Mouse (Mus musculus) thymus, adult 2 months (tissue): Measurements from ENCODE around the gene Tmem141. TPM values are rescaled to one million over a fixed set of nuclear protein-coding genes. Genes with fewer than 3 reads are reported as not detected.

Experiments
- DNase-seq: peaks from one replicate; pipeline ENCODE4 v3.0.0; 2021
- H3K27ac ChIP-seq: fragments of 200-500 bp; 2 replicates; pipeline ENCODE4 v1.5.1; 2012; ENCODE audit warnings: low read length, control low read depth; ENCODE audit not compliant: control insufficient read depth, insufficient read depth
- H3K27me3 ChIP-seq: fragments of 200-500 bp; 2 replicates; pipeline ENCODE4 v1.6.1; 2012; ENCODE audit warnings: mild to moderate bottlenecking, low read length, moderate library complexity, mixed read lengths; ENCODE audit not compliant: control insufficient read depth, insufficient read depth
- H3K36me3 ChIP-seq: fragments of 200-500 bp; 2 replicates; pipeline ENCODE4 v1.6.1; 2012; ENCODE audit warnings: mild to moderate bottlenecking, low read length, moderate library complexity; ENCODE audit not compliant: control insufficient read depth, insufficient read depth
- H3K4me1 ChIP-seq: fragments of 200-500 bp; replicated peaks from 2 replicates; pipeline ENCODE4 v1.6.1; 2012; ENCODE audit warnings: low read length; ENCODE audit not compliant: control insufficient read depth, insufficient read depth
- H3K4me3 ChIP-seq: fragments of 200-500 bp; 2 replicates; pipeline ENCODE4 v1.5.1; 2012; ENCODE audit warnings: mild to moderate bottlenecking, low read length, control low read depth, moderate library complexity; ENCODE audit not compliant: control insufficient read depth, insufficient read depth
- CTCF ChIP-seq: fragments of 200-500 bp; IDR thresholded peaks from 2 replicates; pipeline ENCODE4 v1.5.1; 2012; ENCODE audit warnings: mild to moderate bottlenecking, control low read depth, low read length, moderate library complexity, borderline replicate concordance; ENCODE audit not compliant: control insufficient read depth, poor library complexity, insufficient read depth; ENCODE audit errors: extremely low read depth
- POLR2A ChIP-seq: fragments of 200-500 bp; IDR thresholded peaks from 2 replicates; pipeline ENCODE4 v1.6.1; 2012; ENCODE audit warnings: mild to moderate bottlenecking, low read length, control low read depth, moderate library complexity; ENCODE audit not compliant: control insufficient read depth, poor library complexity, insufficient read depth; ENCODE audit errors: extremely low read depth
- WGBS: fragments of 180-500 bp; shearing (Covaris S2); methylation state at CpG from one replicate; pipeline ENCODE4 v1.1.7; 2018; 5-methylcytosine and 5-hydroxymethylcytosine counted together
- polyA plus RNA-seq: library from polyadenylated mRNA; depleted of rRNA; stranded (reverse); fragments of >200 nt; gene quantifications from 2 replicates; pipeline ENCODE4 v1.2.3, GENCODE M21; 2012

Tmem141 gene
- polyA plus RNA-seq, 1 experiment: 12.3 TPM

DNA sequence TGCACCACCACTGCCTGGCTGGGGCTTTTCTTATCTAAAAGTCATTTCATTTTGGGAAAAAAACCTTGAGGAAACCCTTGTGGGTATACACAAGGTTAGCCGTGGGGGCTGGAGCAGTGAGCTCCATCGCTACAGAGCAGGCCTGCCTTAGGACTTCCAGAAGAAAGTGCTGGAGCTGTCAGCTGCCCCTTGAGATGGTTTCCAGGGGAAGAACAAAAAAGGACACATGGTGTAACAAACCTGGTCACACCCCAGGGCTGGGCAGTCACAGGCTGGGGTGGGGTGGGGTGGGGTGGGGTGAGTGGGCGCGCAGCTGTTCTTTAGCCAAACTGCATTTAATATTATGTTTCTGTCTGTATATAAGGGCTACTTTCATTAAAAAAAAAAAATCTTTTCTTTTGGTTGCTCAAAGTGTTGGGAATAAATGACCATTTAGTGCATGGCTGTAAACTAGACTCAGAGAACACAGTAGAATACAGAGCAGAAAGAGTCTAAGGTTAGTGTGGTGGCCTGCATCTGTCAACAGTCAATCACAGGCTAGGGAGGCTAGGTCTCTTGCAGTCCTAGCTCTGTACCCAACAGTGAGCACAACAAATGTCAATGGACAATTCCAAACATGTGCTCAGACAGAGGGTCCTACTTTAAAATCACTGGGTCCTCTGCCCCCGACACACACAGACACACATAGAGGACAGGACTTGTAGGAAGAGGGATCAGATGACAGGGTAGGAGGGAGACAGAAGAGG lies 24.9 kb downstream of the Tmem141 start:
- no peaks in the 10 kb centered on the region for H3K27me3 ChIP-seq
- WGBS: 95% methylated on average over 5 of the region's 5 CpGs
- H3K36me3 ChIP-seq: peaks cover 70% of the 10 kb centered on the region

DNA sequence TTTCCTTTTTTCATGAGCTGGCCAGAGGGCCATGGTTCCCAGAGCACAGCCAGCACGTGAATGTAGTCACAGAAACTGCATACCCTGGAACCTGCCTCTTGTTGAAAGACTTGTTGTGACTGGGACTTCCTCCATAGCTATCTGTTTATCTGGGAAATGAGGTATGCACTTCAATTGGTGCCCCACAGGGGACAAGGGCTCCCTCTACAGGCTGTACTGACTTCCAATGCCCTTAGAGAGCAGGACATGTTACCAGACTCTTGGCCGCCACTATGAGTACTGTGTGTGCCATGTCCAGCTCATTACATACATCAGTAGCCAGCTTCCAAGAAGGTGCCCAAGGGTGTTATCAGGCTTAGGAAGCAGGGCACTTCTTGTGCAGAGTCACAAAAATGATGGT lies 29.9 kb downstream of the Tmem141 start:
- 87% methylated on average over 2 of the region's 2 CpGs for WGBS
- DNase-seq: peak; percentile 47
- no peak overlapping the region for H3K27ac ChIP-seq
- no peaks in the 10 kb centered on the region for H3K4me1 ChIP-seq
- H3K36me3 ChIP-seq: peaks cover 39% of the 10 kb centered on the region
- no peaks in the 10 kb centered on the region for H3K27me3 ChIP-seq
- TF ChIP-seq CTCF (no peak), POLR2A (no peak)
- no peak overlapping the region for H3K4me3 ChIP-seq

More for the DNA sequence above, 24.9 kb downstream of the Tmem141 start:
- Histone ChIP-seq H3K4me1 (no peaks in the 10 kb centered on the region), H3K4me3 (no peak overlapping the region), H3K27ac (no peak overlapping the region)
- DNase-seq: no peak
- TF ChIP-seq CTCF: no peak
- no peak for TF ChIP-seq POLR2A

- Histone ChIP-seq H3K36me3 (peaks cover 13% of the 10 kb centered on the region), H3K27ac (no peak overlapping the region), H3K4me3 (no peak overlapping the region), H3K27me3 (no peaks in the 10 kb centered on the region), H3K4me1 (no peaks in the 10 kb centered on the region)
- TF ChIP-seq CTCF (no peak), POLR2A (no peak)
- WGBS: 81% methylated on average over 8 of the region's 8 CpGs
- no peak for DNase-seq
Observed at GRCm38 (mm10) chr2:25588227-25588907, 33.4 kb downstream of the Tmem141 start.

DNA sequence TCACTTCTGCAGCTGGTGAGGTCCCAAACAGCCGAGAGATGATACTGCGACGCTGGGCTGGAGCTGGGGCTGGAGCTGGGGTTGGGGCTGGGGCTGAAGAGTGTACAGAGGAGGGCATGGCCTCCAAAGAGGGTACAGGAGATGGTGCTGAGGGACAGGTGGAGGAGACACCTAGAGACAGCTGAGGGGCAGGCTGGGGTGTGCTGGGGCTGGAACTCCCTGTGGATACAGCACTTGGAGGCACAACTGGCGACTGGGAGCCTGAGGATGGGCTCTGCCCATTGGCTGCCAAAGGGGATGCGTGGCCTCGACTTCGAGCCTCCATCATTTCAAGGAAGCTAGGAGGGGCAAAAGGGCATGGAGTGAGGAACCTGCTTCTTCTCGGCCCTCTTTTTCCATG lies 34.5 kb downstream of the Tmem141 start:
- DNase-seq: no peak
- TF ChIP-seq POLR2A (no peak), CTCF (no peak)
- Histone ChIP-seq H3K4me1 (no peaks in the 10 kb centered on the region), H3K4me3 (no peak overlapping the region), H3K27ac (no peak overlapping the region), H3K36me3 (peaks cover 3% of the 10 kb centered on the region), H3K27me3 (no peaks in the 10 kb centered on the region)
- 98% methylated on average over 8 of the region's 8 CpGs for WGBS

DNA sequence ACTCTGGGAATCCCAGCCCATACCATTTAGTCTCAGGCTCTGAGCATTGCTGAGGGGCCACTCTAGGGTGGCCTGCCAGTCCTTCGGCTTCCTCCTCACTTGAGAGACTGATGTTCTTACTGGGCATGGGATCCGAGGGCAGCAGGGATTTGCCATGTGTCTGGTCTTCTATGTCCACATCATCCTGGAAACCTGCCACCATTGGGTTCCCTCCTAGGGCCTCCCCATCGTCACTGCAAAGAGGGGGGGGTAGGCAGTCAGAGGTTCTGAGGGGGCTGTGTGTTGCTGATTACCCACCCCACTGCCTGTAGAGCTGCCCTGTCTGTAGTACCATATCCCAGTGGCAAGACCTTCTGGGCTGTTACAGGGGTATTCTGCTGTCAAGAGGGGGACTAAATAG lies 36.2 kb downstream of the Tmem141 start:
- Histone ChIP-seq H3K4me1 (peaks cover 12% of the 10 kb centered on the region), H3K27ac (no peak overlapping the region), H3K36me3 (no peaks in the 10 kb centered on the region; the same call in 1 of the 2 replicates), H3K27me3 (no peaks in the 10 kb centered on the region), H3K4me3 (no peak overlapping the region)
- 91% methylated on average over 3 of the region's 3 CpGs for WGBS
- TF ChIP-seq CTCF (no peak), POLR2A (no peak)
- no peak for DNase-seq

GRCm38 (mm10) chr2:25584856-25585255 lies 36.9 kb downstream of the Tmem141 start:
- H3K27me3 ChIP-seq: 0 out of 2 replicates have a peak, but pooled peaks cover 1% of the 10 kb centered on the region
- H3K4me3 ChIP-seq: no peak overlapping the region
- H3K27ac ChIP-seq: no peak overlapping the region
- H3K36me3 ChIP-seq: no peaks in the 10 kb centered on the region; the same call in 1 of the 2 replicates
- peaks cover 17% of the 10 kb centered on the region for H3K4me1 ChIP-seq
- 96% methylated on average over 4 of the region's 4 CpGs for WGBS
- TF ChIP-seq CTCF (no peak), POLR2A (no peak)
- no peak for DNase-seq

DNA sequence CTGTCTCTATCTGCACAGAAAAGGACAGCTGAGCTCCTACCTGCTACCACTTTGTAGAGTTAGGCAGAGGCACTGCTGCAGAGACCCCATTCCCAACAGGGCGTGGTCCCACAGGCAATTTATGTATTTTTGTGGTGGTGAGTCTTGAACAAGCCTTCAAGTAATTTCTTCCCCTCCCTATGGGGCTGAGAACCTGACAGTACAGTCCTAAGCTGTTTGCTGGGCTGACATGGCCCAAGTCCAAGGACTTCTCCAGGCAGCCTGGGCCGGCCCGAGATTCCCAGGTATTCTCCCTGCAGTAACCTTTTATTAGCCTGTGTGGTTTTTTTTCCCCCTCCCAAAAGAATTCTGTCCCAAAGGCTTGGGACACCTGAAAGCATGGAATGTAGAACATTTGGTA lies 37.7 kb downstream of the Tmem141 start:
- 94% methylated on average over 3 of the region's 3 CpGs for WGBS
- Histone ChIP-seq H3K27ac (no peak overlapping the region), H3K36me3 (no peaks in the 10 kb centered on the region; the same call in 1 of the 2 replicates), H3K4me1 (peaks cover 24% of the 10 kb centered on the region), H3K4me3 (no peak overlapping the region), H3K27me3 (peaks cover 8% of the 10 kb centered on the region)
- TF ChIP-seq POLR2A: no peak
- DNase-seq: no peak
